8 mouse cellular contexts compared by ENCODE assay signal in the genomic region with DNA sequence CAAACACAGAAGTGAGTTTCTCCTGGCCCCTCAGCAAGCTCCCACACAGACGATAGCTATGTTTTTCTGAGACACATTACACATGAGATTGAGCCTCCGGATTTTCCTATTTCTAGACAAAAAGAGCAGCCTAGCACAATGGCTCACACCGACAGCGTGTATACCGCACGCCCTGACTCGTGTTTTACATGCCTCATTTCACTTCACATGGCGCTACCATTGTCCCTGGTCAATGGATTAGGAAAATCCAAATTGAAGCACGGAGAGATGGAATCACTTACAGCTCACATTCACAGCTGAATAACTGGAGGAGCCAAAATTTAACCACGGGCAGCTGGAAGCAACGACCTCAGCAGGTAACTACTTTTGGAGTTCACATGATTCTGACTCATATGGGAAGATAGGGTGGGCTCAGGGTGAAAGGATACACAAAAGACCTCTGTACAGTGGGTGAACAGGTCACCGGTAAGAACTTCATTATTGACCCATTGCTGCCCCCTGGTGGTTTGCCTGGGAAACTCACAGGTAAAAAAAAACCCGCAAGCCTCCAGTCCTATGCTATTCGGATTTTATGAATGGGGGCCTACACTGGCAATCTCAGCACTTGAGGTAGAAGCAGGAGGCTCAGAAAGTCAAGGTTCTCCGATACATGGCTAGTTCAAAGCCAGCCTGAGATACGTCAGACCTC. TPM values are rescaled to one million over a fixed set of nuclear protein-coding genes. Genes with fewer than 3 reads are reported as not detected.
A peak's percentile ranks its signal among the peaks of the same experiment; 100 is the strongest.
DNase-seq lines count a peak whose midpoint lies in the region; ATAC-seq lines count a peak whose summit lies in the region.

No protein-coding gene starts in this region.

- H3K9me3 ChIP-seq in liver, embryonic 12.5 days (replicated peaks): no peaks in the 10 kb centered on the region
- H3K9me3 ChIP-seq in midbrain, embryonic 16.5 days (replicated peaks; ENCODE audit: control insufficient read depth, low read length, poor library complexity, severe bottlenecking): no peaks in the 10 kb centered on the region

- H3K4me2 ChIP-seq in liver, embryonic 12.5 days: no peak overlapping the region
- H3K4me2 ChIP-seq in midbrain, embryonic 16.5 days (ENCODE audit: low read length): no peak overlapping the region

- H3K4me1 ChIP-seq in liver, embryonic 12.5 days: peaks cover 3% of the 10 kb centered on the region; the same call in 1 of the 2 replicates
- H3K4me1 ChIP-seq in midbrain, embryonic 16.5 days (ENCODE audit: control insufficient read depth, insufficient read depth, low read length): peaks cover 23% of the 10 kb centered on the region

- no peak for ATAC-seq in liver, embryonic 12.5 days
- ATAC-seq in midbrain, embryonic 16.5 days: no peak

- peak; percentile 77 for DNase-seq in liver
- peak; percentile 71 for DNase-seq in NIH3T3 (ENCODE audit: low read depth)
- DNase-seq in cerebellum, postnatal 10 days: peak; percentile 89 to 92
- peak; percentile 75 for DNase-seq in gastrocnemius, postnatal 10 days
- peak; percentile 70 to 89 for DNase-seq in layer of hippocampus, postnatal 25 days (ENCODE audit: extremely low spot score in 1 of 2, low spot score in 1 of 2)
- peak; percentile 46 to 84 for DNase-seq in thymus, postnatal 10 days (ENCODE audit: low spot score in 2 of 2)

- peaks cover 46% of the 10 kb centered on the region for H3K36me3 ChIP-seq in liver, embryonic 12.5 days
- H3K36me3 ChIP-seq in midbrain, embryonic 16.5 days (ENCODE audit: control insufficient read depth, insufficient read depth, low read length): peaks cover 9% of the 10 kb centered on the region

- H3K9ac ChIP-seq in liver, embryonic 12.5 days: no peak overlapping the region
- no peak overlapping the region for H3K9ac ChIP-seq in midbrain, embryonic 16.5 days (ENCODE audit: low read depth, low read length)

- no peak overlapping the region for H3K27ac ChIP-seq in liver, embryonic 12.5 days
- 0 out of 2 replicates have a peak overlapping the region, but pooled peaks have one; percentile 40 for H3K27ac ChIP-seq in midbrain, embryonic 16.5 days (ENCODE audit: low read length)

- 60% methylated on average over 16 of the region's 16 CpGs for WGBS in liver, embryonic 12.5 days (ENCODE audit: insufficient replicate concordance)
- 30% methylated on average over 16 of the region's 16 CpGs for WGBS in midbrain, embryonic 16.5 days

- no peak overlapping the region for H3K4me3 ChIP-seq in liver, embryonic 12.5 days
- H3K4me3 ChIP-seq in midbrain, embryonic 16.5 days (ENCODE audit: low read depth, low read length): no peak overlapping the region

- H3K27me3 ChIP-seq in liver, embryonic 12.5 days (replicated peaks): peaks cover 6% of the 10 kb centered on the region; the same call in 1 of the 2 replicates
- H3K27me3 ChIP-seq in midbrain, embryonic 16.5 days (ENCODE audit: control insufficient read depth, insufficient read depth, low read depth, low read length): no peaks in the 10 kb centered on the region

RNA-seq across cellular contexts. Expression of a gene that starts 17.8 kb away (rescaled TPM):
- 23.6 and 24.0 TPM in 2 replicates for polyA plus RNA-seq in liver, embryonic 12.5 days (2016; fragmentation: Nextera tagmentation; extraction: Ambion mirVana)
- total RNA-seq in gastrocnemius, postnatal 10 days (2021): 10 to 100 TPM; 23.5 to 32.7 TPM
- total RNA-seq in layer of hippocampus, postnatal 25 days (2021): 10 to 100 TPM; 34.6 to 34.7 TPM
- 53.0 and 54.8 TPM in 2 replicates for polyA plus RNA-seq in midbrain, embryonic 16.5 days (2015; fragmentation: Nextera tagmentation; extraction: Ambion mirVana)

RNA-seq across cellular contexts. Expression of a gene that starts 17.9 kb away (rescaled TPM):
- 116 and 123 TPM in 2 replicates for polyA plus RNA-seq in liver, embryonic 12.5 days (2016; fragmentation: Nextera tagmentation; extraction: Ambion mirVana)
- total RNA-seq in gastrocnemius, postnatal 10 days (2021): 10 to 100 TPM; 48.4 to 50.9 TPM
- total RNA-seq in layer of hippocampus, postnatal 25 days (2021): 10 to 100 TPM; 61.2 to 61.6 TPM
- 131 and 137 TPM in 2 replicates for polyA plus RNA-seq in midbrain, embryonic 16.5 days (2015; fragmentation: Nextera tagmentation; extraction: Ambion mirVana)

RNA-seq across cellular contexts. Expression of a gene that starts 56.5 kb away (rescaled TPM):
- polyA plus RNA-seq in liver, embryonic 12.5 days (2016; fragmentation: Nextera tagmentation; extraction: Ambion mirVana): not detected in 2 replicates
- not detected for total RNA-seq in gastrocnemius, postnatal 10 days (2021)
- total RNA-seq in layer of hippocampus, postnatal 25 days (2021): 1 to 10 TPM; 7.3 to 7.5 TPM
- 7.7 and 10.9 TPM in 2 replicates for polyA plus RNA-seq in midbrain, embryonic 16.5 days (2015; fragmentation: Nextera tagmentation; extraction: Ambion mirVana)

Comparison
In these comparisons a context has a peak if more than half of its experiments do, and no peak if none do; other contexts are left out.
1. RNA of a gene that starts 56.5 kb away (total RNA-seq): 7.3 to 7.5 TPM in layer of hippocampus, postnatal 25 days; not detected in gastrocnemius, postnatal 10 days; every median in the first group is over 4 times any median in the second.
2. Peak in every context shown above with its lines, with median percentiles within 50 percentile points of each other: DNase-seq.